Mouse (Mus musculus) liver, embryonic 13.5 days (tissue): ENCODE measurements around the gene Gatc. TPM values are rescaled to one million over a fixed set of nuclear protein-coding genes. Genes with fewer than 3 reads are reported as not detected.

Source experiments
- ATAC-seq: fragments of 200-750 bp; cut with Nextera tagmentation; 2 replicates; pipeline ENCODE4 v1.8.0; 2017; ENCODE audit warnings: low read depth, mild to moderate bottlenecking, moderate number of reproducible peaks, moderate library complexity
- DNase-seq: peaks from one replicate; pipeline ENCODE4 v3.0.0; 2022
- H3K27ac ChIP-seq: fragments of 300-500 bp; sonication (generic); 2 replicates; pipeline ENCODE4 v1.5.1; 2015; ENCODE audit warnings: moderate library complexity, mild to moderate bottlenecking, inconsistent platforms
- H3K27me3 ChIP-seq: fragments of 300-500 bp; sonication (generic); 2 replicates; pipeline ENCODE4 v1.6.1; 2015; ENCODE audit warnings: mild to moderate bottlenecking, inconsistent platforms
- H3K36me3 ChIP-seq: fragments of 300-500 bp; sonication (generic); 2 replicates; pipeline ENCODE4 v1.6.1; 2015; ENCODE audit warnings: mild to moderate bottlenecking, inconsistent platforms
- H3K4me1 ChIP-seq: fragments of 300-500 bp; sonication (generic); replicated peaks from 2 replicates; pipeline ENCODE4 v1.6.1; 2015; ENCODE audit warnings: inconsistent platforms
- H3K4me2 ChIP-seq: fragments of 300-500 bp; sonication (generic); 2 replicates; pipeline ENCODE4 v1.6.1; 2015; ENCODE audit warnings: inconsistent platforms, mild to moderate bottlenecking, moderate library complexity
- H3K4me3 ChIP-seq: fragments of 300-500 bp; sonication (generic); replicated peaks from 2 replicates; pipeline ENCODE4 v1.5.1; 2015; ENCODE audit warnings: mild to moderate bottlenecking, inconsistent platforms
- H3K9ac ChIP-seq: fragments of 300-500 bp; sonication (generic); 2 replicates; pipeline ENCODE4 v1.6.1; 2015; ENCODE audit warnings: mild to moderate bottlenecking, inconsistent platforms
- H3K9me3 ChIP-seq: fragments of 300-500 bp; sonication (generic); replicated peaks from 2 replicates; pipeline ENCODE4 v1.6.1; 2016; ENCODE audit warnings: inconsistent platforms
- WGBS: fragments of 180-500 bp; shearing (Covaris S2); methylation state at CpG from one replicate; pipeline ENCODE4 v1.1.7; 2015; ENCODE audit not compliant: insufficient replicate concordance; 5-methylcytosine and 5-hydroxymethylcytosine counted together
- polyA plus RNA-seq: library from polyadenylated mRNA; unstranded; fragments of >200 nt; fragmentation: Nextera tagmentation; extraction: Ambion mirVana; gene quantifications from 2 replicates; pipeline ENCODE4 v1.2.1, GENCODE M21; 2015

Gene Gatc
- polyA plus RNA-seq, 1 experiment from 2014 or later: 13.0 TPM

DNA sequence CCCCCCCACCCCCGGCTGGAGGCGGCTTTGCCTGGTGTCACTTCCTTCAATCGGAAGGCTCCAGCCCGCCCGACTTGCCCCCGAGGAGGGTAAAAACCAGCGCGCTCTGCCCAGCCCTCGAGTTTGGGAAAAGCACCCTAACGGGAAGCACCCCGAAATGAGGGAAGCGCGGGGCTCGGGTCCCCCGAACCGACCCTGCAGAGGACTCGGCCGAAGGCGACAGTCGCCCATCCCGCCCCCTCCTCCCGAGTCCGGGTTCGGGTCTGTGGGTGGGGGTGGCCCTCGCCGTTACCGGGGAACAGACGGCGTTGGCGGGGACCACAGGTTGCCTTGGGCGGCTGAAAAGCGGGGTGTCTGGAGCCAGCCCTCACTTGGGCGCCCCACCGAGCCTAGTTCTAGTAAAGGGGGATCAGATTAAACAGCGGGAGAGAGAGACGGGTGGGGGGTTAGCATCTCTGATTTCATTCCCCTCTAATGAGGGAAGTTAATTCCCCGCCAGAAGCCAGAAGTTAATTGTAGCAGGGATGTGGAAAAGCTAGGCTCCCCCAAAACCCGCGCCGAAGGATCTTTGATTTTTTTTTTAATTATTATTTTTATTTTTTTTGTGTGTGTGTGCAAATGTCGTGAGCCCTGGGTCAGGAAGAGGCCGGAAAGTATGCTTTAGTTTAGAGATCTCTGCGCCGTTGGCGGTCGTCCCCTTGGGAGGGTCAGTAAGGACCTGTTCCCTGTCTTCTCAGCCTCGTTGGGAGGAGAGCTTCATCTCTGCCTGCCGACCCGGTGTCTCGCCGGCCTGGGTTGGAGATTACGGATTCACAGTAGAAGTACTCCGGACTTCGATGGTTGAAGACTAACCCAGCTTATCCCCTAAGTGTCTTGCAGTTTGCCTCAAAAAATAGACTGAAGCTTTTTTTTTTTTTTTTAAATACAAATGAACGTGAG lies 13.1 kb downstream of the Gatc start:
- H3K27me3 ChIP-seq: no peaks in the 10 kb centered on the region
- H3K36me3 ChIP-seq: peaks cover 38% of the 10 kb centered on the region
- H3K4me1 ChIP-seq: peaks cover 68% of the 10 kb centered on the region
- peak overlapping the region; percentile 86 for H3K4me2 ChIP-seq
- no peaks in the 10 kb centered on the region for H3K9me3 ChIP-seq
- ATAC-seq (peak; percentile 3; the same call in 1 of the 2 replicates), DNase-seq (peak; percentile 24)
- H3K9ac ChIP-seq: peak overlapping the region; percentile 99
- WGBS: 1% methylated on average over 53 of the region's 55 CpGs
- H3K27ac ChIP-seq: peak overlapping the region; percentile 95
- H3K4me3 ChIP-seq: peak overlapping the region; percentile 96

DNA sequence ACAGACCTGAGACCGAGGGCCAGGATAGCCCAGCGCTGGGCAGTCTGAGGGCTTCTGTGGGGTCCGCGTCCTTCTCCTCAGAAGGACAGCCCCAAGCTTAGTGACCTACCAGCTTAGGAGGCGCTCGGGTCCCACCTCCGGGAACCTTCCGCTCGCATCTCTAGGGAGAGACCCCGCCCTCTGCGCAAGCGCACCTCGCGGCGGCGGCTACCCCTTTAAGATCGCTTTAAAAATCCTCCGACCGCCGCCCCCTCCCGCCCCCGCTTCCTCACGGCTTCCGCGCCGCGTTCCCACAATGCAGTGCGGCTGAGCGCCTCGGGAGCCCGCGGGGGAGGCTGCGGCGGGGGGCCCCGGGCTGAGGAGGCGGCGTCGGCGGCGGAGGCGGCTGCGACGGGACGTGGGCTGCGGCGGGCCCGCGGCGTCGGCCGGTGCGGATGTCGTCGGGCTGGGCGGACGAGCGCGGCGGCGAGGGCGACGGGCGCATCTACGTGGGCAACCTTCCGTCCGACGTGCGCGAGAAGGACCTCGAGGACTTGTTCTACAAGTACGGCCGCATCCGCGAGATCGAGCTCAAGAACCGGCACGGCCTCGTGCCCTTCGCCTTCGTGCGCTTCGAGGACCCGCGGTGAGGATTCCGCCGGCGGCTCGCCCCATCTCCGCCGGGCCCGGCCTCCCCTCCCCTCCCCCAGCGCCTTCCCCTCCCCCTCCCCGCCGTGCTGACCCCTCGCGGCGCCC lies 13.9 kb downstream of the Gatc start, which contains the start of gene Srsf9:
Srsf9 (plus strand) TSS at position 303 of the 735 bp plus-strand sequence.
- Histone ChIP-seq H3K27me3 (no peaks in the 10 kb centered on the region), H3K27ac (peak within 1 kb of the TSS; percentile 95), H3K4me2 (peak within 1 kb of the TSS; percentile 86), H3K9ac (peak within 1 kb of the TSS; percentile 99), H3K36me3 (peaks cover 29% of the 10 kb centered on the region), H3K4me3 (peak within 1 kb of the TSS; percentile 96), H3K9me3 (no peaks in the 10 kb centered on the region), H3K4me1 (peaks cover 60% of the 10 kb centered on the region)
- peak; percentile 91 for DNase-seq
- WGBS: under 1% methylated on average over 88 of the region's 97 CpGs
- peak; percentile 88 for ATAC-seq

DNA sequence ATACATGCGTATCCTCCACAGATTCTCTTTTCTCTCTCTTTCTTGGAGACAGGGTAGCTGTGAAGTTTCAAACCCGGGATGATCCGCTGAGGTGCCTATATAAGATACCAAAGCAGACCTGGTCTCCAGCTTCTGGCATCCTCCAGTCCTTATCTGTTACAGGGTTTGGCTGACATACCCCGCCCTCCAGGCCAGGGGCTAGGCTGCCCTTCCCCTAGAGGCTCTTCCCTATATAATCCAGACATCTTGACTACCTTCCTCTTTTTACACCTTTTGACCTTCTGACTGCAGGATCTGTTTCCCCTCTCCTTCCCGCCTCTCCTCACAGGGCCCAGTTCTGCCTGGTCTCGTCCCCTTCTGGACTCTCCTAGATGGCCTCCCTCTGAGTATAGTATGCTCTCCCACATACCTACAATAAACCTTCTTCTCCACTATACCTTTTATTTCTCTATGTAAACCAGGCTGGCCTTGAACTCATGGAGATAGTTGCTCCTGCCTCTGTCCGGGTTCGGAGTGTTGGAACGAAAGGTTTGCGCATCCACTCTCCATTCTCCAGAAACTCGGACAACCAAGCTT lies 14.6 kb downstream of the Gatc start:
- ATAC-seq: peak; percentile 85
- Histone ChIP-seq H3K9ac (peak overlapping the region; percentile 99), H3K36me3 (peaks cover 22% of the 10 kb centered on the region), H3K27me3 (no peaks in the 10 kb centered on the region), H3K9me3 (no peaks in the 10 kb centered on the region), H3K4me2 (peak overlapping the region; percentile 86), H3K4me3 (peak overlapping the region; percentile 96), H3K4me1 (peaks cover 53% of the 10 kb centered on the region), H3K27ac (peak overlapping the region; percentile 95)
- peak; percentile 68 for DNase-seq
- 9% methylated on average over 11 of the region's 11 CpGs for WGBS

DNA sequence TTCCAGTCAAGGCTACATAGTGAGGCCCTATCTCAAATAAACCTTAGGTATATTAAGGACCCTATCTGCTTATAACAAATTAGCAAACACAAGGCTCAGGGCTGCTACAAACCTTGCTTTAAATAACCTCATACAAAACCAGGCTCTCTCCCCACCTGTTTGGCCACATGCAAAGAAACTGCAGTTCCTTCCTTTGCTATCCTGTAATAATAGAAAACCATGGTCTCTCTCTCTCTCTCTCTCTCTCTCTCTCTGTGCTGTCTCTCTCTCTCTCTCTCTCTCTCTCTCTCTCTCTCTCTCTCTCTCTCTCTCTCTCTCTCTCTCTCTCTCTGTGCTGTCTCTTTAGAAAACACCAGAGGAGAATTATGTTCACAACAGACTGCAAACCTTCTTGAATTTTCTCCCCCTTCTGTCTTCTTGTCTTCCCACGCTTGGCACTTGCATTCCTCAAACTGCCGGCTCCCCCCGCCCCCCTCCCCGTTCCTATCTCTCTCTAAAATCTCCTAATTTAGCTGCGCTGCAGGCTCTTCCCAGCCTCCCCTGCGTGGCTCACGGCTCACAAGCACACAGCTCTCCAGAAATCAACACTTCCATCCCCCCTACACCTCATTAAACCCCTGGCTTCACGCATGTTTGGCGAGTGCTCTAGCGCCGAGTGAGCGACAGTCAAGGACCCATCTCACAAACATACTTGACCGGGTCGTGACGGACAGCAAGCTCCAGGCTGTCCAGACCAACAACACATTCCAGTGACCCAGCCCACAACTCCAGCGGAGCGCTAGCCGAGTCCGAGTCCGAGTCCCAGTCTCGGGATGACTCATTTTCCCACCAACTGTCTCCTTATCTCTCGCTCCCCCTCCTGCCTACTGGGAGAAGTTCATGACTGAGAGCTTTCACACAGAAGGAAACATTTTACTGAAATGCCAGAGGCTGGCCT lies 21.7 kb downstream of the Gatc start:
- ATAC-seq: peak; percentile 74
- H3K4me3 ChIP-seq: peak overlapping the region; percentile 56
- peak overlapping the region; percentile 84 for H3K4me2 ChIP-seq
- under 1% methylated on average over 22 of the region's 22 CpGs for WGBS
- no peaks in the 10 kb centered on the region for H3K9me3 ChIP-seq
- peak overlapping the region; percentile 75 for H3K27ac ChIP-seq
- no peaks in the 10 kb centered on the region for H3K36me3 ChIP-seq
- peak; percentile 59 for DNase-seq
- peaks cover 39% of the 10 kb centered on the region for H3K4me1 ChIP-seq
- peak overlapping the region; percentile 76 for H3K9ac ChIP-seq
- no peaks in the 10 kb centered on the region for H3K27me3 ChIP-seq

DNA sequence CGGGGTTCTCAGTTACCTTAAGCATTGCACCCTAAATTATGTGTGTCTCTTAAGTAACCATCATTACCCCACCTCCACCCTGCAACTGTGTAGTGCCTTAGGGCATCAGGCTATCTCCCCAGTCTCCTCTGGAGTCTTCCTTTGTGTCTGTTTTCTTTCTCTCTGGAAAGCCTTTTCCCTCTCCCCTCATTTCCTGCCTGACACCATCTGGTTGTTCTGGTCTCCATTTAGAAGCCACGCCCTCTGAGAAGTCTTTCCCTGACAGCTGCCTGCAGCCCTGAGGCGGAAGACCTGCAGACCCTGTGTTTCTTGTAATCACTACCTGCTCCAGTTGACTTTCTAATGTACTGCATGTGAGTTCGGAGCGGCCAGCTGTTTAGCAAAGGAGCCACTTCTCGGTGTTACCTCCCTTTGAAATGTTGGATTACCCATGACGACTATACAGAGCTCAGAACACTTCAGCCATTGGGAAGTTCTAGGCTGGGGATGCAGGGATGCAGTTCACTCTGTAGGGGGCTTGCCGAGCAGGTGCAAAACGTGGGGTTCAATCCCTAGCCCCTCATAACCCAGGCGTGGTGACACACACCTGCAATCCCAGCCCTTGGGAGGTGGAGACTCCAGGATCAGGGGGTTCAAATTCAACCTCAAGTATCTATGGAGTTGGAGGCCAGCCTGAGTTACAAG lies 23.2 kb downstream of the Gatc start:
- ATAC-seq (no peak), DNase-seq (no peak)
- Histone ChIP-seq H3K27ac (peak overlapping the region; percentile 64), H3K27me3 (no peaks in the 10 kb centered on the region), H3K4me1 (peaks cover 54% of the 10 kb centered on the region), H3K4me2 (peak overlapping the region; percentile 4), H3K4me3 (no peak overlapping the region), H3K9me3 (no peaks in the 10 kb centered on the region), H3K9ac (peak overlapping the region; percentile 33; the same call in 1 of the 2 replicates), H3K36me3 (no peaks in the 10 kb centered on the region)
- WGBS: 17% methylated on average over 10 of the region's 10 CpGs

DNA sequence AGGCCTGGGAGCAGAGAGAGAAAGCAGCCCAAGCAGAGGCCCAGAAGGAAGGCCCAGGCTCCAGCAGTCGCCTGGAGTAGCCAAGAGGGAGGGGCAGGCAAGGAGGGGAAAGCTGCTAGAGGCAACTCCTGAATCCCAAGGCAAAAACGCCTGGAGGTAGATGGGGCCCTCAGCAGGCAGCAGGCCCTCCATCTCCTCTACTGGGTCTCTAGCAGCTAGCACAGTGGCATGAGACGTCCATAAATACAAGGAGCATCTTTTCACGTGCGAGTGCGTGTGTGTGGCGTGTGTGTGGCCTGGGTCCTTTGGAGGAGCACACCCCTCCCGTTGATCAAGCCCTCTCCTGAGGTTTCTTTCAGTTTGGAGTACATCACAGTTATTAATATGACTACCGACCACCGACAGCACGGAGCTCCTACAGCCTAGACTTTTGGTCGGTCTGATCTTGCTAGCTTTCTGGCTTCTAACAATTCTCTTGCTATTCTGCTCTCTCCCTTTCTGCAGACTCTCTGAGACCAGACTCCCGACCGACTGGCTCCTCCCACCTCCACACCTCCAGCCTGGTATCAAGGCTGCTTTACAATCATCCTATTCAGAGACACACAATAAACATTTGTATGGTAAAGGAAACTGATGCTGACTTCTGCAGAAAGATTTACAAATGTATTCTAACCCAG lies 23.9 kb downstream of the Gatc start:
- Histone ChIP-seq H3K9ac (0 out of 2 replicates have a peak overlapping the region, but pooled peaks have one; percentile 33), H3K36me3 (no peaks in the 10 kb centered on the region), H3K4me3 (no peak overlapping the region), H3K27ac (peak overlapping the region; percentile 64), H3K4me1 (peaks cover 61% of the 10 kb centered on the region), H3K27me3 (no peaks in the 10 kb centered on the region), H3K4me2 (peak overlapping the region; percentile 4; the same call in 1 of the 2 replicates), H3K9me3 (no peaks in the 10 kb centered on the region)
- no peak for ATAC-seq
- no peak for DNase-seq
- WGBS: 31% methylated on average over 14 of the region's 14 CpGs

DNA sequence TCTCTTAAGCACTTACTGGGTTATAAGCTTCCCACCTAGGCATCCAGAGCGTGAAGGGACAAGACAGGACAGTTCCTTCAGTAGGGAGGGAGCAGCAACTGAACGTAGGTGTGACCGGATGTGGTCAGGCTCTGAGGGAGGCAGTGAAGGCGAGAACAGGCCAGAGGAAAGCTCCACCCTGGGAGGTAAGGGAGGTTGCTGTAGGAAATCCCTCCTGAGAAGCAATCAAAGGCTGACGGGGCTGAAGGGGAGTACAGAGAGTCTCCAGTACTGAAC lies 27.4 kb downstream of the Gatc start:
- Histone ChIP-seq H3K4me2 (peak overlapping the region; percentile 61), H3K4me1 (peaks cover 55% of the 10 kb centered on the region), H3K4me3 (no peak overlapping the region), H3K27ac (peak overlapping the region; percentile 84), H3K9me3 (no peaks in the 10 kb centered on the region), H3K9ac (peak overlapping the region; percentile 46), H3K36me3 (no peaks in the 10 kb centered on the region), H3K27me3 (no peaks in the 10 kb centered on the region)
- no peak for ATAC-seq
- no peak for DNase-seq
- WGBS: 24% methylated on average over 5 of the region's 5 CpGs

DNA sequence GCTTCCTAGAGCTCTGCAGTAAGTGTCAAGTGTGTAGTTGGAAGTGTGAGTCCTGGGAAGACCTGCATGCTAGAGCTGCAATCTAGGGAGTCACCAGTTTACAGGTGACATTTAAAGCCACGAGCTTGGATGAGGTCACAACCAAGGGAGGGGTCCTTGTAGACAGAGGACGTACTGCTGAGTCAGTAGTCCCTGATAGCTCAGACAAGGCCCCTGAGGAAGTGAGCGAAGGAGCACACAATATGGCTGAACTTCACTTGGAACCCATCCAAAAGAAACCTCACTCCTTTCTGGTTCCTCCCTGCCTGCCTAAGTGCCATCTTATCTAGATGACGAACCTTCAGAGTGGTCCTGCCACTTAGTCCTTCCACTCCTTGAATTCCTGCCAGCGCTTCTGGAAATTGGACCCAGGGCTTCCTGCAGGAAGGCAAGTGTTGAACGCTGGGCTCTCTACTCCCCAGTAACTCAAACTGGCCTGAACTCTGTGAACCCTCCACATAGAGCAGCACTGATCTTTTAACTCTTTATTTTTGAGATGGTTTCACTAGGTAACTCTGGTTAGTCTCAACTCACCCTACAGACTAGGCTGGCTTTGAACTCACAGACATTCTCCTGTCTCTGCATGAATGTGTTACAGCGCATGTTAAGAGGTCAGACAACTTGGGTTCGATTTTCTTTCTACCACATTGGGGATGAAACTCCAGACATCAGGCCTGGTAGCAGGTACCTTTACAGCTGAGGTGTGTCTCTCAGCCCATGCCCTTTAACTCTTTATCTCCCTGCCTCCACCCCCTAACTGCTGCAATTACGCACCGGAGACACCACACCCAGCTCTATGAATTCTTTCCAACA lies 27.9 kb downstream of the Gatc start:
- Histone ChIP-seq H3K27me3 (no peaks in the 10 kb centered on the region; the same call in 1 of the 2 replicates), H3K9me3 (no peaks in the 10 kb centered on the region), H3K27ac (peak overlapping the region; percentile 84), H3K36me3 (no peaks in the 10 kb centered on the region), H3K4me3 (peak overlapping the region; percentile 20), H3K4me1 (peaks cover 49% of the 10 kb centered on the region), H3K4me2 (peak overlapping the region; percentile 61), H3K9ac (peak overlapping the region; percentile 46)
- DNase-seq (peak; percentile 34), ATAC-seq (peak; percentile 80)
- 35% methylated on average over 10 of the region's 10 CpGs for WGBS

DNA sequence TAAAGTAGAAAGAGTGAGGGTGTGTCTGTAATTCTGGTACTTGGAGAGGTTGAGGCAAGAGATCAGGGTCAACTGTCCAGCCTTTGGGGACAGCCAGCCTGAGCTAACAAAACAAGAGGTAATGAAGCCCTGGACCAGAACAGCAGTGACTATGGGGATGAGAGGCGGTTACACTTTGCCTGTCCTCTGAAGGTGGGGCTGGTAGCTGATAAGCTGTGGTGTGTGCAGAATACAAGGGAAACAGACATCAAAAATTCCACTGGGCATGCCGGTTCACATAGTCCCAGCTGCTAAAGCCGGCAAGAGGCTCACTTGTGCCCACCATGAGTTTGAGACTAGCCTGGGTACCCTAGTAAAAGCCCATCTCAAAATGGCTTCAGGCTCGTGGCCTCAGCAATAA lies 28.6 kb downstream of the Gatc start:
- no peaks in the 10 kb centered on the region for H3K9me3 ChIP-seq
- H3K4me2 ChIP-seq: peak overlapping the region; percentile 61
- H3K27me3 ChIP-seq: no peaks in the 10 kb centered on the region; the same call in 1 of the 2 replicates
- no peaks in the 10 kb centered on the region for H3K36me3 ChIP-seq
- H3K9ac ChIP-seq: peak overlapping the region; percentile 46
- H3K4me1 ChIP-seq: peaks cover 43% of the 10 kb centered on the region
- H3K27ac ChIP-seq: peak overlapping the region; percentile 84
- ATAC-seq (peak; percentile 86), DNase-seq (peak; percentile 22)
- peak overlapping the region; percentile 20 for H3K4me3 ChIP-seq
- 24% methylated on average over 4 of the region's 4 CpGs for WGBS
